Mouse (Mus musculus): ENCODE measurements around the gene Trim46.

- no peak for TF ChIP-seq CTCF (IDR thresholded peaks at IDR 0.05; ENCODE audit: low read depth)
- TF ChIP-seq EP300 (IDR thresholded peaks at IDR 0.05; ENCODE audit: low read depth): no peak
These were observed 379 bp downstream of the Trim46 start, which contains the start of gene Krtcap2 for GRCm38 (mm10) chr3:89245688-89246171.

Data from heart, postnatal 0 days (tissue).